Mouse (Mus musculus) splenic B cell, adult 2 months (primary cell): ENCODE results near the gene Ankub1.

ENCODE experiments used
- DNase-seq: peaks from one replicate; pipeline ENCODE4 v3.0.0-alpha.2; 2011; ENCODE audit warnings: low read depth, low spot score
- H3K27me3 ChIP-seq: 2 replicates; pipeline ENCODE4 v1.6.1; 2012; ENCODE audit warnings: mild to moderate bottlenecking, low read length, moderate library complexity, mixed read lengths; ENCODE audit not compliant: control insufficient read depth, poor library complexity, insufficient read depth, severe bottlenecking
- H3K36me3 ChIP-seq: 2 replicates; pipeline ENCODE4 v1.6.1; 2012; ENCODE audit warnings: mild to moderate bottlenecking, low read length, moderate library complexity, mixed read lengths; ENCODE audit not compliant: control insufficient read depth, poor library complexity, insufficient read depth, severe bottlenecking

The Ankub1 gene

GRCm38 (mm10) chr3:57612430-57612997, 80.1 kb downstream of the Ankub1 start:
- Histone ChIP-seq H3K27me3 (no peaks in the 10 kb centered on the region), H3K36me3 (no peaks in the 10 kb centered on the region)
- DNase-seq, result no peak

GRCm38 (mm10) chr3:57611776-57612175, 80.8 kb downstream of the Ankub1 start:
- no peak for DNase-seq
- Histone ChIP-seq H3K36me3 (no peaks in the 10 kb centered on the region), H3K27me3 (no peaks in the 10 kb centered on the region)
